Mouse (Mus musculus): ENCODE measurements around the gene Dmrtb1. TPM values are rescaled to one million over a fixed set of nuclear protein-coding genes. Genes with fewer than 3 reads are reported as not detected.

Gene Dmrtb1
- total and polyA plus RNA-seq, 2 experiments = not detected

GRCm38 (mm10) chr4:107660649-107661048 is 23.4 kb downstream of the Dmrtb1 start:
- Histone ChIP-seq H3K79me2 (ENCODE audit: control insufficient read depth, insufficient read depth, low read length) (no peaks in the 10 kb centered on the region), H3K4me1 (ENCODE audit: control insufficient read depth, insufficient read depth, low read length) (no peaks in the 10 kb centered on the region), H3K27me3 (ENCODE audit: control insufficient read depth, insufficient read depth, low read length) (no peaks in the 10 kb centered on the region), H3K27ac (replicated peaks; ENCODE audit: insufficient read depth, low read depth, low read length) (no peak overlapping the region), H3K36me3 (ENCODE audit: control insufficient read depth, insufficient read depth, low read length) (no peaks in the 10 kb centered on the region), H3K4me3 (ENCODE audit: insufficient read depth, low read depth, low read length) (no peak overlapping the region), H3K9ac (ENCODE audit: low read depth, low read length) (no peak overlapping the region)
- 87% methylated on average over 11 of the region's 11 CpGs for WGBS
- no peak for DNase-seq (ENCODE audit: extremely low read depth, low read depth, low spot score)
- TF ChIP-seq CTCF (IDR thresholded peaks at IDR 0.05; ENCODE audit: low read depth, low read length) (no peak), POLR2A (IDR thresholded peaks at IDR 0.05; ENCODE audit: extremely low read depth, insufficient read depth, low read length) (no peak)

- no peak overlapping the region for H3K4me3 ChIP-seq (ENCODE audit: insufficient read depth, low read depth, low read length)
- TF ChIP-seq CTCF (IDR thresholded peaks at IDR 0.05; ENCODE audit: low read depth, low read length) (no peak), POLR2A (IDR thresholded peaks at IDR 0.05; ENCODE audit: extremely low read depth, insufficient read depth, low read length) (no peak)
- 67% methylated on average over 5 of the region's 5 CpGs for WGBS
Measured at GRCm38 (mm10) chr4:107653280-107653643, 30.8 kb downstream of the Dmrtb1 start.

GRCm38 (mm10) chr4:107652598-107653279 is 31.3 kb downstream of the Dmrtb1 start:
- TF ChIP-seq CTCF (IDR thresholded peaks at IDR 0.05; ENCODE audit: low read depth, low read length) = peak; percentile 78
- TF ChIP-seq POLR2A (IDR thresholded peaks at IDR 0.05; ENCODE audit: extremely low read depth, insufficient read depth, low read length) = no peak
- Histone ChIP-seq H3K4me3 (ENCODE audit: insufficient read depth, low read depth, low read length) (no peak overlapping the region), H3K36me3 (ENCODE audit: control insufficient read depth, insufficient read depth, low read length) (no peaks in the 10 kb centered on the region), H3K27me3 (ENCODE audit: control insufficient read depth, insufficient read depth, low read length) (no peaks in the 10 kb centered on the region; the same call in 1 of the 2 replicates), H3K79me2 (ENCODE audit: control insufficient read depth, insufficient read depth, low read length) (no peaks in the 10 kb centered on the region), H3K4me1 (ENCODE audit: control insufficient read depth, insufficient read depth, low read length) (no peaks in the 10 kb centered on the region), H3K27ac (replicated peaks; ENCODE audit: insufficient read depth, low read depth, low read length) (no peak overlapping the region), H3K9ac (ENCODE audit: low read depth, low read length) (no peak overlapping the region)
- WGBS = 16% methylated on average over 7 of the region's 7 CpGs
- DNase-seq (ENCODE audit: extremely low read depth, low read depth, low spot score) = peak; percentile 6

More at GRCm38 (mm10) chr4:107653280-107653643, 30.8 kb downstream of the Dmrtb1 start:
- Histone ChIP-seq H3K36me3 (ENCODE audit: control insufficient read depth, insufficient read depth, low read length) (no peaks in the 10 kb centered on the region), H3K27ac (replicated peaks; ENCODE audit: insufficient read depth, low read depth, low read length) (no peak overlapping the region), H3K9ac (ENCODE audit: low read depth, low read length) (no peak overlapping the region), H3K4me1 (ENCODE audit: control insufficient read depth, insufficient read depth, low read length) (no peaks in the 10 kb centered on the region), H3K27me3 (ENCODE audit: control insufficient read depth, insufficient read depth, low read length) (no peaks in the 10 kb centered on the region; the same call in 1 of the 2 replicates), H3K79me2 (ENCODE audit: control insufficient read depth, insufficient read depth, low read length) (no peaks in the 10 kb centered on the region)
- DNase-seq (ENCODE audit: extremely low read depth, low read depth, low spot score) = no peak

GRCm38 (mm10) chr4:107651021-107651496 is 33.0 kb downstream of the Dmrtb1 start:
- Histone ChIP-seq H3K36me3 (ENCODE audit: control insufficient read depth, insufficient read depth, low read length) (no peaks in the 10 kb centered on the region), H3K4me1 (ENCODE audit: control insufficient read depth, insufficient read depth, low read length) (no peaks in the 10 kb centered on the region), H3K27me3 (ENCODE audit: control insufficient read depth, insufficient read depth, low read length) (no peaks in the 10 kb centered on the region; the same call in 1 of the 2 replicates), H3K9ac (ENCODE audit: low read depth, low read length) (no peak overlapping the region), H3K4me3 (ENCODE audit: insufficient read depth, low read depth, low read length) (no peak overlapping the region), H3K79me2 (ENCODE audit: control insufficient read depth, insufficient read depth, low read length) (no peaks in the 10 kb centered on the region), H3K27ac (replicated peaks; ENCODE audit: insufficient read depth, low read depth, low read length) (no peak overlapping the region)
- TF ChIP-seq CTCF (IDR thresholded peaks at IDR 0.05; ENCODE audit: low read depth, low read length) (no peak), POLR2A (IDR thresholded peaks at IDR 0.05; ENCODE audit: extremely low read depth, insufficient read depth, low read length) (no peak)
- 47% methylated on average over 12 of the region's 12 CpGs for WGBS
- DNase-seq (ENCODE audit: extremely low read depth, low read depth, low spot score) = no peak

- Histone ChIP-seq H3K4me1 (ENCODE audit: control insufficient read depth, insufficient read depth, low read length) (no peaks in the 10 kb centered on the region), H3K9ac (ENCODE audit: low read depth, low read length) (no peak overlapping the region), H3K27me3 (ENCODE audit: control insufficient read depth, insufficient read depth, low read length) (no peaks in the 10 kb centered on the region), H3K79me2 (ENCODE audit: control insufficient read depth, insufficient read depth, low read length) (no peaks in the 10 kb centered on the region), H3K36me3 (ENCODE audit: control insufficient read depth, insufficient read depth, low read length) (no peaks in the 10 kb centered on the region), H3K27ac (replicated peaks; ENCODE audit: insufficient read depth, low read depth, low read length) (no peak overlapping the region), H3K4me3 (ENCODE audit: insufficient read depth, low read depth, low read length) (no peak overlapping the region)
- TF ChIP-seq CTCF (IDR thresholded peaks at IDR 0.05; ENCODE audit: low read depth, low read length) = no peak
- TF ChIP-seq POLR2A (IDR thresholded peaks at IDR 0.05; ENCODE audit: extremely low read depth, insufficient read depth, low read length) = no peak
- 69% methylated on average over 5 of the region's 5 CpGs for WGBS
- DNase-seq (ENCODE audit: extremely low read depth, low read depth, low spot score) = no peak
Measured at GRCm38 (mm10) chr4:107648959-107649485, 35.0 kb downstream of the Dmrtb1 start.

- no peak for DNase-seq (ENCODE audit: extremely low read depth, low read depth, low spot score)
- no peaks in the 10 kb centered on the region for H3K79me2 ChIP-seq (ENCODE audit: control insufficient read depth, insufficient read depth, low read length)
Measured at GRCm38 (mm10) chr4:107641624-107642023, 42.4 kb downstream of the Dmrtb1 start.

More at GRCm38 (mm10) chr4:107641624-107642023, 42.4 kb downstream of the Dmrtb1 start:
- Histone ChIP-seq H3K9ac (ENCODE audit: low read depth, low read length) (no peak overlapping the region), H3K27me3 (ENCODE audit: control insufficient read depth, insufficient read depth, low read length) (no peaks in the 10 kb centered on the region), H3K27ac (replicated peaks; ENCODE audit: insufficient read depth, low read depth, low read length) (no peak overlapping the region), H3K4me1 (ENCODE audit: control insufficient read depth, insufficient read depth, low read length) (no peaks in the 10 kb centered on the region), H3K4me3 (ENCODE audit: insufficient read depth, low read depth, low read length) (no peak overlapping the region), H3K36me3 (ENCODE audit: control insufficient read depth, insufficient read depth, low read length) (no peaks in the 10 kb centered on the region)
- TF ChIP-seq CTCF (IDR thresholded peaks at IDR 0.05; ENCODE audit: low read depth, low read length) (no peak), POLR2A (IDR thresholded peaks at IDR 0.05; ENCODE audit: extremely low read depth, insufficient read depth, low read length) (no peak)
- 73% methylated on average over 4 of the region's 4 CpGs for WGBS

All from liver, adult 2 months (tissue).